Mouse (Mus musculus) limb, embryonic 15.5 days (tissue): ENCODE results near the gene Kcnip2. TPM values are rescaled to one million over a fixed set of nuclear protein-coding genes. Genes with fewer than 3 reads are reported as not detected.

ENCODE experiments used
- ATAC-seq: fragments of 200-750 bp; cut with Nextera tagmentation; 2 replicates; pipeline ENCODE4 v1.8.0; 2017; ENCODE audit warnings: low read depth, moderate TSS enrichment; ENCODE audit not compliant: insufficient number of reproducible peaks, low FRiP score, low TSS enrichment
- H3K27ac ChIP-seq: fragments of 300-500 bp; sonication (generic); 2 replicates; pipeline ENCODE4 v1.5.1; 2015; ENCODE audit warnings: moderate library complexity, mild to moderate bottlenecking, inconsistent platforms
- H3K27me3 ChIP-seq: fragments of 300-500 bp; sonication (generic); 2 replicates; pipeline ENCODE4 v1.6.1; 2015; ENCODE audit warnings: inconsistent platforms
- H3K36me3 ChIP-seq: fragments of 300-500 bp; sonication (generic); 2 replicates; pipeline ENCODE4 v1.6.1; 2015; ENCODE audit warnings: inconsistent platforms
- H3K4me1 ChIP-seq: fragments of 300-500 bp; sonication (generic); 2 replicates; pipeline ENCODE4 v1.6.1; 2015; ENCODE audit warnings: inconsistent platforms
- H3K4me2 ChIP-seq: fragments of 300-500 bp; sonication (generic); 2 replicates; pipeline ENCODE4 v1.6.1; 2015; ENCODE audit warnings: mild to moderate bottlenecking, inconsistent platforms
- H3K4me3 ChIP-seq: fragments of 300-500 bp; sonication (generic); 2 replicates; pipeline ENCODE4 v1.5.1; 2015; ENCODE audit warnings: mild to moderate bottlenecking, inconsistent platforms
- H3K9ac ChIP-seq: fragments of 300-500 bp; sonication (generic); 2 replicates; pipeline ENCODE4 v1.6.1; 2015; ENCODE audit warnings: inconsistent platforms
- H3K9me3 ChIP-seq: fragments of 300-500 bp; sonication (generic); 2 replicates; pipeline ENCODE4 v1.6.1; 2016; ENCODE audit warnings: inconsistent platforms
- WGBS: fragments of 180-500 bp; shearing (Covaris S2); methylation state at CpG from one replicate; pipeline ENCODE4 v1.1.7; 2015; 5-methylcytosine and 5-hydroxymethylcytosine counted together
- polyA plus RNA-seq: library from polyadenylated mRNA; unstranded; fragments of >200 nt; fragmentation: Nextera tagmentation; extraction: Ambion mirVana; gene quantifications from 2 replicates; pipeline ENCODE4 v1.2.1, GENCODE M21; 2015

The Kcnip2 gene
- polyA plus RNA-seq, 1 experiment from 2014 or later: 0.69 TPM

DNA sequence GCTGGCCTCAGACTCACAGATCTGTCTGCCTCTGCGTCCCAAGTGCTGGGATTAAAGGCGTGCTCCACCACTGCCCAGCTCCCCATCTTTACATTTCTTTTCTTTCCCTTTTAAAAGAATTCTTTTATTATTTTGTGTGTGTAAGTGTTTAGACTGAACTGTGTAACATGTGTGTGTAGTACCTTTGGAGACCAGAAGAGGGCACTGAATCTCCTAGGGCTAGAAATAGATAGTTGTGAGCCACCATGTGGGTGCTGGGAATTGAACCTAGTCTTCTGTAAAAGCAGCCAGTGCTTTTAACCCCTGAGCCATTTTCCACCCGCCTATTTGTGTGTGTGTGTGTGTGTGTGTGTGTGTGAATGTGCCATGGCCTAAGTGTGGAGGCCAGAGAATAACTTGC is 11.9 kb upstream of the Kcnip2 start:
- 94% methylated on average over 3 of the region's 3 CpGs for WGBS
- Histone ChIP-seq H3K27ac (no peak overlapping the region), H3K36me3 (no peaks in the 10 kb centered on the region), H3K9ac (no peak overlapping the region), H3K4me3 (no peak overlapping the region), H3K4me2 (no peak overlapping the region), H3K27me3 (no peaks in the 10 kb centered on the region), H3K4me1 (no peaks in the 10 kb centered on the region; the same call in 1 of the 2 replicates), H3K9me3 (no peaks in the 10 kb centered on the region)
- ATAC-seq: no peak

- no peaks in the 10 kb centered on the region for H3K27me3 ChIP-seq
- H3K4me2 ChIP-seq: no peak overlapping the region
- H3K36me3 ChIP-seq: no peaks in the 10 kb centered on the region
- H3K9me3 ChIP-seq: no peaks in the 10 kb centered on the region
- H3K27ac ChIP-seq: no peak overlapping the region
- peaks cover 1% of the 10 kb centered on the region for H3K4me1 ChIP-seq
- ATAC-seq: no peak
- no peak overlapping the region for H3K9ac ChIP-seq
- H3K4me3 ChIP-seq: no peak overlapping the region
- WGBS: 79% methylated on average over 5 of the region's 5 CpGs
Measured at GRCm38 (mm10) chr19:45827125-45827524, 11.3 kb upstream of the Kcnip2 start.

DNA sequence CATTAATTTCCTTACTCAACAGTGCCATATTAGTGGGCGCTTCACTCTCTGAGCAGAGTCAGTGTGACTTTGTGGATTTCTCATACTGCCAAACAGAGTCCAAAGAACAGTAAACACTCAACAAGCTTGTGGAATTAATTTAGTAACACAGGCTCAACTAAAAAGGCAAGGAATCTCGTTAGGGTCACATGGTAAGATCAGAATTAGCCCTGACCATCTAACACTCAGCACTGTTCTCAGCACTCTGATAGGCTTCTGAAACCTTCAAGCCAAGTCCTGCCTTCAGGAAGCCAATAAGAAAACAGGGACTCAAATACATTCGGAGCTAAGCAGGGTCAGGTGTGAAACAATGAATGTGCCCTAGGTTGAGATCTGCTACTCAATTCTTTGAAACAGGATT is 10.3 kb upstream of the Kcnip2 start:
- H3K4me2 ChIP-seq: no peak overlapping the region
- H3K27ac ChIP-seq: no peak overlapping the region
- H3K4me1 ChIP-seq: peaks cover 5% of the 10 kb centered on the region
- H3K9ac ChIP-seq: no peak overlapping the region
- ATAC-seq: no peak
- H3K36me3 ChIP-seq: no peaks in the 10 kb centered on the region
- 71% methylated on average over 3 of the region's 3 CpGs for WGBS
- H3K27me3 ChIP-seq: no peaks in the 10 kb centered on the region
- no peak overlapping the region for H3K4me3 ChIP-seq
- no peaks in the 10 kb centered on the region for H3K9me3 ChIP-seq

GRCm38 (mm10) chr19:45821832-45822231 is 6.0 kb upstream of the Kcnip2 start:
- Histone ChIP-seq H3K4me1 (peaks cover 13% of the 10 kb centered on the region), H3K4me3 (no peak overlapping the region), H3K36me3 (peaks cover 12% of the 10 kb centered on the region; the same call in 1 of the 2 replicates), H3K9ac (no peak overlapping the region), H3K27me3 (no peaks in the 10 kb centered on the region), H3K4me2 (no peak overlapping the region), H3K9me3 (no peaks in the 10 kb centered on the region), H3K27ac (no peak overlapping the region)
- no peak for ATAC-seq
- 54% methylated on average over 5 of the region's 5 CpGs for WGBS

DNA sequence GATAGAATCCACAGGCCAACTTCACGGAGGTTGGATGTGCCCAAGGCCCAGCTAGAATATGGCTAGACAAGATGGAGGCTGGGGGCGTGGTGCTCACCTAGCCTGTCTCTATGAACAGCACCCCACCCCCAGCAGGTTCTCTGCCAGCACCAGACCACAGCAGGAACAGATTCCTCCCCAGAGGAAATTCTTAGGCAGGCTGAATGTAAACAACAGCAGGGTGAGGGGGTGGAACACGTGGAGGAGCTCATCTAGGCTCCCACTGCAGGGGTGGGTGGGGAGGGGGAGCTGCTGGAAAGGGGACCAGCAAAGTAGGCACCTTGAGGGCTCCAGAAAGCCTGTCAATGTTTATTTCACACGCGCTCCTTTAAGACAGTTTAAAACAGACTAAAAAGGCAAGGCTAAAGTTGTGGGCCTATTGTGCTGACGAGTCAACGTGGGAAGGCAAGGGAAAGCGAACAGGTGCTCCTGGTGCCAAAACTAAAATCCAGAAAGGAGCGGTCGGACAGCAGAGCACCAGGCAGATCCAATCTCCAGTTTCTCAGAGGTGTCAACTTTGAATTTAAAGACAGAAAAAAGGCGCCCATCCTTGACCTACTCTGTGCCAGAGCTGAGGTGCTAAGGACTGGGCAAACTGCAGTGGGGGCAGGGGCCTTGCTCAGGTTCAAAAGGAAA is 2.1 kb upstream of the Kcnip2 start:
- Histone ChIP-seq H3K4me2 (no peak overlapping the region), H3K36me3 (peaks cover 12% of the 10 kb centered on the region; the same call in 1 of the 2 replicates), H3K4me1 (peaks cover 38% of the 10 kb centered on the region), H3K9ac (no peak overlapping the region), H3K4me3 (no peak overlapping the region), H3K27me3 (peaks cover 11% of the 10 kb centered on the region), H3K9me3 (no peaks in the 10 kb centered on the region), H3K27ac (no peak overlapping the region)
- no peak for ATAC-seq
- 66% methylated on average over 11 of the region's 11 CpGs for WGBS

- H3K27ac ChIP-seq: no peak overlapping the region
- peaks cover 12% of the 10 kb centered on the region; the same call in 1 of the 2 replicates for H3K36me3 ChIP-seq
- peaks cover 43% of the 10 kb centered on the region for H3K4me1 ChIP-seq
- no peak for ATAC-seq
- H3K9me3 ChIP-seq: no peaks in the 10 kb centered on the region
- no peak overlapping the region for H3K9ac ChIP-seq
- WGBS: 25% methylated on average over 8 of the region's 8 CpGs
- H3K27me3 ChIP-seq: peaks cover 19% of the 10 kb centered on the region
- no peak overlapping the region for H3K4me3 ChIP-seq
- H3K4me2 ChIP-seq: no peak overlapping the region
Measured at GRCm38 (mm10) chr19:45816727-45817126, 866 bp upstream of the Kcnip2 start.

- Histone ChIP-seq H3K4me2 (peak overlapping the region; percentile 76), H3K4me1 (peaks cover 43% of the 10 kb centered on the region), H3K9me3 (no peaks in the 10 kb centered on the region), H3K9ac (no peak overlapping the region), H3K27ac (no peak overlapping the region), H3K27me3 (peaks cover 25% of the 10 kb centered on the region), H3K4me3 (peak overlapping the region; percentile 38), H3K36me3 (peaks cover 12% of the 10 kb centered on the region; the same call in 1 of the 2 replicates)
- no peak for ATAC-seq
- WGBS: 33% methylated on average over 10 of the region's 10 CpGs
Measured at GRCm38 (mm10) chr19:45815170-45815569, 691 bp downstream of the Kcnip2 start.

DNA sequence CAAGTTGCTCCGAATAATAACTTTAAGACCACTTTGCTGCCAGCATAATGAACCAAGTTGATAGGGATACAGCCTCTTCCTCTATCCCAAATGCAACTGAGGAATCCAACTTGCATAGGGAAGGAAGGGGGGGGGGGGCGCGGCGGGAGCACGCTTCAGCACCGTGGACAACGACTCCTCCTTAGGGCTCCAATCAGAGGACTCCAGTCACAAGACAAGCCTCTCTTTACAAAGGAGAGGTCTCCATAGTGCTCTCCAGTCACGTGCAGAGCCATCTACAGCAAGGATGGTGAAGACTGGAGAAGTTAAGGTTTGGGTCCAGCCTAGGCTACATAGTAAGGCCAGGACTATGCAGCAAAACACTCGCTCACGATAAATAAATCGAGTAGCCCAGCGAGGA is 2.1 kb downstream of the Kcnip2 start:
- 14% methylated on average over 12 of the region's 12 CpGs for WGBS
- no peak overlapping the region for H3K9ac ChIP-seq
- no peak for ATAC-seq
- H3K9me3 ChIP-seq: no peaks in the 10 kb centered on the region
- peaks cover 43% of the 10 kb centered on the region for H3K4me1 ChIP-seq
- H3K36me3 ChIP-seq: peaks cover 10% of the 10 kb centered on the region; the same call in 1 of the 2 replicates
- H3K4me3 ChIP-seq: no peak overlapping the region
- H3K27ac ChIP-seq: no peak overlapping the region
- no peak overlapping the region for H3K4me2 ChIP-seq
- H3K27me3 ChIP-seq: peaks cover 25% of the 10 kb centered on the region

- H3K4me2 ChIP-seq: no peak overlapping the region
- H3K27me3 ChIP-seq: peaks cover 25% of the 10 kb centered on the region
- H3K4me3 ChIP-seq: no peak overlapping the region
- no peak overlapping the region for H3K27ac ChIP-seq
- no peak overlapping the region for H3K9ac ChIP-seq
- WGBS: 6% methylated on average over 11 of the region's 11 CpGs
- peaks cover 5% of the 10 kb centered on the region; the same call in 1 of the 2 replicates for H3K36me3 ChIP-seq
- no peaks in the 10 kb centered on the region for H3K9me3 ChIP-seq
- H3K4me1 ChIP-seq: peaks cover 39% of the 10 kb centered on the region
- ATAC-seq: no peak
Measured at GRCm38 (mm10) chr19:45813263-45813662, 2.6 kb downstream of the Kcnip2 start.

DNA sequence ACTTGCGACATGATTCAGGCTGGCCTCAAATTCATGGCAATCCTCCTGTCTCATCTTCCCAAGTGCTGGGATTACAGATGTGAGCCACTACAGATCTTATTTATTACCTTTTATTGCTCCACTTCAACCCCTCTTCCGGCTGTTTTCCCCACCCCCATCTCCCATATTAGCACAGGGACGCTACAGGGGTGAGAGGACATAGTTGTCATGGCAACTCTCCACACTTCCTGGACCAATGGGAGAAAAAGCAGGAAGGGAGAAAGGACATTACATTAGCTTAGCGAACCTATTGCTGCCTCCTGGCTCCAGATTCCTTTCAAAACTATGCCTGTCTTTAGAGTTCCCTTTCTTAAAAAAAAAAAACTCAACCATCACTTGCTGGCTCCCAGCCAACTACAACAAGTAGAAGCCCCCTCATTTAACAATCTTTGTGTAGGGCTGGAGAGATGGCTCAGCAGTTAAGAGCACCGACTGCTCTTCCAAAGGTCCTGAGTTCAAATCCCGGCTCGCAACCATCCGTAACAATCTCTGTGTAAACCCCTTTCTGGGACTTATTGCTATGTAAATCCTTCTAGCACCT is 3.1 kb downstream of the Kcnip2 start:
- Histone ChIP-seq H3K9me3 (no peaks in the 10 kb centered on the region), H3K36me3 (peaks cover 2% of the 10 kb centered on the region; the same call in 1 of the 2 replicates), H3K27ac (no peak overlapping the region), H3K4me1 (peaks cover 39% of the 10 kb centered on the region), H3K4me3 (no peak overlapping the region), H3K9ac (no peak overlapping the region), H3K27me3 (peaks cover 25% of the 10 kb centered on the region), H3K4me2 (no peak overlapping the region)
- ATAC-seq: no peak
- WGBS: 17% methylated on average over 8 of the region's 8 CpGs

GRCm38 (mm10) chr19:45812115-45812514 is 3.7 kb downstream of the Kcnip2 start:
- Histone ChIP-seq H3K4me3 (no peak overlapping the region), H3K27me3 (peaks cover 25% of the 10 kb centered on the region), H3K4me2 (peak overlapping the region; percentile 34), H3K9ac (no peak overlapping the region), H3K9me3 (no peaks in the 10 kb centered on the region), H3K4me1 (peaks cover 38% of the 10 kb centered on the region), H3K36me3 (no peaks in the 10 kb centered on the region), H3K27ac (no peak overlapping the region)
- no peak for ATAC-seq
- WGBS: 1% methylated on average over 16 of the region's 16 CpGs

DNA sequence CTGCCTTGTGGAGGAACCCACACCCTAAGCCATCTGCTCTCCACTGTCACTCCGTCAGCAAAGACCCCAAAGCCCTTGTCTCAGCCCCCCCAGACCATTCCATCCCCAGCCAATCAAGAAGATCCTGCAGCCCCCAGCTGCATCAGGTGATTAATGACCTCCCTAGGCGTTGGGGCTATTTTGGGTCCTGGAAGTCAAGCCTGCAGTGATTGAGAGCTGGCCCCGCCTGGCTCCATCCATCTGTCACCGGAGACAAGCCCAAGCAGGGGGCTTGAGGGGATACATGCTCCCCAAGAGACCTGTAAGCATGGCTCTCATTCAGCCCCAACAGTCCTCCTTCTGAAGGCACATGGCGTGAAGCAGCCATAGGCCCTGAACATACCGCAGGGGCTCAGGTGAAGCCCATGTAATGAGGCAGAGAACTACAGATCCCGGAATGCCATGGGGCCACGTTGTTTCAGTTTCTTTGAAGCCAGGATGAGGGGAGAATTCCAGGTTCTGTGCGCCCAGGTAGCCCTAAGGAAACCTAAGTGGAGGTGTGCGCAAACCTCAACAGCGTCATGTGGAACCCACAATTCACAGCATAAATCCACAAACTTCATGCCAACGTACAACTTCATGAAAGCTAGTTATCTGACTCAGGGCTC is 4.7 kb downstream of the Kcnip2 start:
- H3K36me3 ChIP-seq: no peaks in the 10 kb centered on the region
- H3K4me2 ChIP-seq: no peak overlapping the region
- no peaks in the 10 kb centered on the region for H3K9me3 ChIP-seq
- WGBS: 50% methylated on average over 12 of the region's 12 CpGs
- ATAC-seq: no peak
- peaks cover 25% of the 10 kb centered on the region for H3K27me3 ChIP-seq
- H3K4me1 ChIP-seq: peaks cover 29% of the 10 kb centered on the region
- no peak overlapping the region for H3K27ac ChIP-seq
- no peak overlapping the region for H3K4me3 ChIP-seq
- H3K9ac ChIP-seq: no peak overlapping the region
